Mouse (Mus musculus) heart, postnatal 14 days (tissue): ENCODE measurements at regions not wholly inside any gene's neighbourhood (a gene's known extent, or its start where the extent isn't known, plus 50 kb on each side); places are given as distances from the start of the nearest gene placed in this dataset.

Experiments
- DNase-seq, 2 experiments: peaks; one replicate each; pipeline ENCODE4 v3.0.0; 2021 to 2022
- intact Hi-C: fragments of 180-260 bp; cut with DNase I; formaldehyde crosslinking; loops from one replicate; pipeline ENCODE4 v1.15.1; 2025

DNA sequence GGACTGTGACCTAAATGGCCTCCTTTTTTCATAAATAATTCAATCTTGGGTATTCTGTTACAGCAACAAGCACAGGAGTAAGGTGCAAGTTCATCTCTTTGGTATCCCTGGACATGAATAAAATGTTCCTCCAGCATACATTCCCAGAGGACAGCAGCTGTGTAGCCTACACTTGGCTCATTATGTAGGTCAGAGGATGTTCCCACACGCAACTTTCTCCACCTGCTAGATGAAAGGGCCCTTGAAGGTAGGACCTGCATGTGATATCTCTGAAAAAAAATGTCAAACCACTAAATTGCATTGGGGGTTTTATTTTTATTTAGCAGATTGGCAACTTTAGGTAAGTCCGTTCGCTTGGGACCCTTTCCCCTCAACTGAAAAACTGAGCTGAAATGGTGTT is 218.2 kb upstream of the Elac2 start:
- DNase-seq: no peak
- intact Hi-C loops: no loop called here

DNA sequence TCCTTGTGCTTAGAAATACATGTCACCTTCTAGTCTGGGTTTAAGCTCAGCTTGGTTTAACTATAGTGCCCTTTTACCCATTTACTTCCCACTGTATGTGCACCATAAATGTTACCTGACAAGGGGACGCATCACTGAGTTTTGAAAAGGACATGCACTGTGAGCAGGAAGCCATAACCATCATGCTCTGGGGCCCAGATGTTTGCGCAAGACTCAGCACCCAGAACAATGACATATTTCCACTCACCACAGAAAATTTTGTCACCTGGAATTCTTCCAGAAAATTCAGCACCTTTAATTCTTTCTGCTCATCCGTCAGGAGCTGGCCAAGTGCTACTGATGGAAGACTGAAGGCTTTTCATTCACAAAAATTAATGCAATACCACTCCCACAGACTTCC is 216.1 kb upstream of the Elac2 start:
- no peak for DNase-seq
- intact Hi-C loops: no loop called here

DNA sequence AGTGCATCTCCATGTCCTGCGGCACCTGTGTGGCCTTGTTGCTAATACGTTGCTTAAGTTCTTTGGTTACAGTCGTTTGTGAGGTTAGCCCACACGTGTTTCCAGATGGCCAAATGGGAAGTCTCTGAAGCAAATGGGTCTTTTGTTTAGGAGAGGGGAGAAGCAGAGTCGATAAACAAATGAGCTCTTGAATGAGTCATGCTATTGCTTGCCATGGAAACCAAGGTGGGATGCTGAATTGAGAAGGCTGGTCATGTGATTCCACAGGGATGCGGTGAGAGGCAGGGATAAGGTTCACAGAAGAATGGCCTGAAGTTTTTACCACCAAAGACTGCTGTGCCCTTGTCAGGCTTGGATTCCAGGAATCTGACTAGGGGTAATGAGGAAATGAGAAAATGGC is 214.8 kb upstream of the Elac2 start:
- no peak for DNase-seq
- intact Hi-C loops: no loop called here

DNA sequence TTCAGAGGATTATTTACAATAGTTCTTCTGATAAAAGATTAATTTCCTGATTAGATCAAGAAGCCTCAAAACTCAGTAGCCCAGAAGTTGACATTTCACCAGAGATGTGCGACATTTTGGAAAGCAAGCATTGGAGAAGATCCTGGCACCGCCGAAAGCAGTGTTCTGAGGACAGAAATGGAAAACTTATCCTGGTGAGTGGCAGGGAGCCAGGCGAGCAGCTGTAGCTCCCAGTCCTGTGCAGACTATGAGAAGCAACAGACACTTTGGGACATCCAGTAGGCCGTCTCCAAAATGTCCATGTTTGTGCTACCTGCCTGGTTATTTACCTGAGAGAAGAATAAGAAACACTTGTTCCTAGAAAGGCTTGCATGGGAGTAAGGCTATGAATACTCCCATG is 202.1 kb upstream of the Elac2 start:
- intact Hi-C loops: no loop called here
- DNase-seq: peak; percentile 16 to 18

DNA sequence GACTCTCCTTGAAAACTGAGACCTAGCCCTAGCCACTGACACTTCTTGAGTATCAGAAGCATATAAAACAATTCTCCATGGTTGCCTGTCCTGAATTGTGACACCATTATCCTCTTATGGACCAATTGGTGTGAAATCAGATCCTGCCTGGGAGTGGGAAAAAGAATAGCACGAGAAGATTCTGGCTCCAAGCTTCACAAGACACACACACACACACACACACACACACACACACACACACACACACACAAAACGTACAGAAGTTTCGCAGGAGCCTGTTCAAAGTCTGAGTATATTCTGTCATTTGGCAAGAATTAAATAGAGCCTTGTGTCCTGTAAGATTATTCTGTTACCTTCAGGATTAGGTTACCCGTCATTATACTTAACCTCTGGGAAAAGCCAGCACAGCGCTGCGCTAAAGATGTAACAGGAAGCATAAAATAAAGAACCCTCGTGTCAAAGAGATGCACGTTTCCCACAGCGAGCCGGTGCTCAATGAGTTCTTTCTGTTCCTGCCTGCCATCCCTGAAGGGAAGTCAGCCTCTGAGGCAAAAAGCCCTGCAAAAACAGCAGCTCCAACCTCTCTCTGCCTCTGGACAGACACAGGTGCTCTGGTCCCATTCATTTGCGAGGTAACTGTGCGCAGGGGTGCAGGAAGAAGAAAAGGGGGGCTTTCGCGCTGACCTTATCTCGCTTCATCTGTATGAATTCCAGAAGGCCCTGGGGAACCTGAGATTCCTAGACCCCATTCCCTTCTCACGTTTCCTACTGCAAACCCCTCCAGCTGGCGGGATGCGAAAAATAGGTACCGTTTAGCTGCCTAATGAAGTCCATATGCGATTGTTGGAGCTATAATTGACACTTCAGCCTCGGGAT is 178.4 kb upstream of the Elac2 start:
- intact Hi-C loops: no loop called here
- DNase-seq: no peak

DNA sequence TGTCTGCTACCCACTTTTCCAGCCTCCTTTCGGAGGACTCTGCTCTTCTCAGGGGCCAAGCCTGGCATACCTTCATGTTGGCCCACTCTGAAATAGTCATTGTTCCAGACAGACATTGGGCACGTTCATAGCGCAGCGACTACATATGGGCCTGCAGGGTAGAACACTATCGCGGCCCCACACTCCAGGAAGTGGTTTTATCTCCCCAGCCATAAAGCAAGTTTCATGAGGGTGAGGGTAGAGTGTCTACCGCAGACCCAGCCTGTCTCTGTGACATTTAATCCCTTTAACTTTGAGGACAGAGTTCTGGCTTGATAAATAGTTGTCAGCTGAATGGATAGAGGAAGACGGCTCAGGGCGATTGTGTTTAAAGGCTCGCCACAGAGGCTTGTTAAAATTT is 177.5 kb upstream of the Elac2 start:
- DNase-seq: no peak
- intact Hi-C loops: no loop called here

DNA sequence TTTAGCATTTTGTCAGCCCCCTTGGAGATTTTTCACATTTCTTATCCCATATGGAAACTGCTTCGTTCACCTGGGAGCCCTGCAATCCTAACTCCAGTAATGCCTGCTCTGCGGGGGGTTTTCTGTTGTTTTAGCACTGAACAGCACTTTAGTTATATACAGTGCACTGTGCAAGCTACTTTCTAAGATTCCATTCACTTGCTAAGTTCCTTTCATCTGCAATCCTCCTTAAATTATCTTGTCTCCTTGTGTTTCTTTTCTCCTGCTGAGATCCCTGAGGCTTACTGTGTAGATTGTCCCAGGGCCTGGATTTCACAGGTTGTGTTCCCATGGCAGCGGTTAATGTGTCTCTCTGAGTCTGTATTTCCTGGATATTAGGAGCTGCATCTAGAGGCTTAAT is 173.3 kb upstream of the Elac2 start:
- no peak for DNase-seq
- intact Hi-C loops: no loop called here

DNA sequence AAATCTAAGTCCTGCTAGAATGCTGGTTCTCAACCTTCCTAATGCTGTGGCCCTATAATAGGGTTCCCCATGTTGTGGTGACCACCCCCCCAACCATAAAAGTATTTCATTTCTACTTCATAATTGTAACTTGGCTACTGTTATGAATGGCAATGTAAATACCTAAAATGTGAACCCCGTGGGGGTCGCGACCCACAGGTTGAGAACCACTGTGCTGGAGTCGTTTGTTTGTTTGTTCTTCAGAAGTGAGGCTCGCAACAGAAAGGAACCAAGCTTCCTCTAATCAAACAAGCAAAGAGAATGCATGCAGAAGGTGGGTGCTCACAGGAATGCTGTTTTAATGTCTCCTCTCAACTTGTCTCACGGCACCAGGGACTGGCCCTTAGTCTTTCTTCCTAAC is 166.4 kb upstream of the Elac2 start:
- intact Hi-C loops: no loop called here
- no peak for DNase-seq

DNA sequence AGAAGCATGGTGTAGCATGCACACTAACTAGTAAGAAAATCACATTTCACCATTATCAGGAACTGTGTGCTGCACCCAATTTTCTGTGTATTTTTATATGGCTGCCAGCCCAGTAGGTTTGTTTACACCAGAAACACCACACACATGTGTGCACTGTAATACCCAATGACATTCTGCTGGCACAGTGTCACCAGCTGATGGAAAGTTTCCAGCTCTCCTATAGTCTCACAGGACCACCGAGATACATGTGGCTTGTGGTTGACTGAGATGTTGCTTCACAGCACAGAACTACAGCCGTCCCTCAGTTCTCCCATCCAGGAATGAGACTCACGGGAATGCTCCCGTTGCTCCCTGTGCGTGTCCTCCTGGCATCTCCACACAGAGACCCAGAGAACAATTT is 149.4 kb upstream of the Elac2 start:
- DNase-seq: no peak
- intact Hi-C loops: no loop called here

DNA sequence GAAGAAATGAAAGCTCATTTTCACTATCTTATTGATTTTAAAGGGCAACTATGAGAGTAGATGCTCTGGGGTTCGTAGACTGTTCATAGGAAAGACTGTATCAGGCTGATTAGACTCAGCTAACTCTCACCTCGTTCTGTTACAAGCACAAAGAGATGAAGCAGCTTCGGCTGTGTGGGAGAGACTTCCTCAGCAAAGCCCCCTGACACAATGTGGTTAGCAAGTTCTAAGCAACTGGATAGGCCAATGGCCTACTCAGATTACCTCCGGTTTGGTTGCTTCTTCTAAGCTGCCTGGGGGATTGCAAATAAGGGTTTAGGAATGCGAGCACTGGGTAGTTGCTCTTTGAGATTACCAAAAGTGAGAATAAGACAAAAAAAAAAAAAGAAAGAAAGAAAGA is 146.4 kb upstream of the Elac2 start:
- DNase-seq: no peak
- intact Hi-C loops: no loop called here

DNA sequence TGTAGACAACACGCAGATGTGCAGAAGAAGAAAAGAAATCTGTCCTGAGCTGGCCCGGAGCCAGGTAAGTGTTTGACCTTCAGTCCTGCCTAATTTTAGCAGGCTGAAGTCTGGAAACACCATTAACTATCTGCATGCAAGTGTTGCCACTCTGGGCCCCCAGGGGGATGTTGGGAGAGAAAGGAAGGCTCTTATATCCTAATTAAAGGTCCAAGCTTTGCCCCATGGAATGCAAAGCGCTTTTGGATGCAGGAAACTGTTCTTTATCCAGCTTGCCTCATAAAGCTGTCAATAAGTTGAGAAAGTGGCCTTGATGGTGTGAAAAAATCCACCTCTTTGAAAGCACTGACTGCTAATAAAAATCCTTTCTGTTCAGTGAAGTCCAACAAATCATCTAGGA is 145.1 kb upstream of the Elac2 start:
- DNase-seq: no peak
- intact Hi-C loops: no loop called here

DNA sequence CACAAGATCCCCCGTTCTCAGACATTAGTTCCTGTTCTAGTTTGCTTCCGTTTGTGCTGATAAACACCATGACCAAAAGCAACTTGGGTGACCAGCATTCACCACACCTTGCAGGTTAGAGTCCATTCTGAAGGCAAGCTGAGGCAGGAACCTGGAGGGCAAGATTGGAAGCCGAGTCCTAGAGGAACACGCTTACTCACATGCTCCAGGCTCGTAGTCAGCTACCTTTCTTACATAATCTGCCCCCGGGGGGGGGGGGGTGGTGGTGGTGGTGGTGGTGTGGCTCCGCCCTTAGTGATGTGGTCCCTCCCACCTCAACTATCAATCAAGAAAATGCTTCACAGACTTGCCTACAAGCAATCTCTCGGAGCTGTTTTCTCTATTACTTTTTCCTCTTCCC is 142.1 kb upstream of the Elac2 start:
- intact Hi-C loops: no loop called here
- DNase-seq: no peak

DNA sequence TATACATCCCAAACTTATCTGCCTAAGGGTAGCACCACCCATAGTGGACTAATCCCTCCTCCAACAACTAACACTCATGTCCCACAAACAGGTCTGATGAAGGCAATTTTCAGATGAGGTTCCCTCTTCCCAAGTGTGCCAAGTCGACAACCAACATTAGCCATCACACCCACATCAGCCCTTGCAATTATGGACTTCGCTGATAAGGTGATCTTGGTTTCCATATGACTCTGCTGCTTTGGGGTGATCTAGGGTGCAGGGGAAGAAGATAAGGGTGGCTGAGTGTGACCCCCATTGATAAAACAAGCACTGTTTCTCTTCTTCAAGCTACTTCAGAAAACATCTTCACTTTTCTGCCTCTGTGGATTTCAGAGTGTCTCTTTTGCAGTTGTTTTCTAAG is 137.7 kb upstream of the Elac2 start:
- DNase-seq: no peak
- intact Hi-C loops: no loop called here

DNA sequence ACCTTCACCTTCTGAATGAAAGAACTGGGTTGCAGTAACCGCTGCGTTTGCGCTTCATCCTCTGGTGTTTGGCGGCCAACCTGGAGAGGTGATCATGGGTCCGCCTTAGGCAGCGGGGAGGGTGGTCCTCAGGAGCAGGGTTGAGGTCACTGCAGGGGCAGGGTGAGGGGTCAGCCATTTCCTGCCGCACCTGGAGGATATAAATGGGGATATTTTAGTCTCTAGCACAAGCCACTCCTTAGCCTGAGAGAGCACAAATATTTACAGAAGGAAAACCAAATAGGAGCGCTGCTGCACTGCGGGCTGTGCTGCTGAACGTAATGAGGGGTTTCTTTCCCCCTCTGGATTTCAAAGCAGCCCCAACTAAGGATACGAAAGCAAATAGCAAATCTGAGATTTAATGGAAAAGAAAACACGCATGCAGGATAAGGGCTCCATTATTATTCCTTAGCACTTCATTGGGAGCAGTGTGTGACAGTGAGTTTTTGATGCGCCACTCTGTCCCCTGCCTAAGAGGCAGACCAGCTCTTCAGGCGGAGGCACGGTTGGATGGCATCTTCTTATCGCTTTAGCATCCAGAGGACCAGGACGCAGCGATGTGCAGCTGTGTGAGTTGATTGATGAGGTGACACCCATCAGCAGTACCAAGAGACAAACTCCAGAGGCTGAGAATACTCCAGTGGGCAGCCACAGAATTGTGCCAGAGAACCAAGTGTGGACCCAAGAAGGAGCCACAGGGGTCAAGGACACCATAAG is 135.9 kb upstream of the Elac2 start:
- intact Hi-C loops: no loop called here

DNA sequence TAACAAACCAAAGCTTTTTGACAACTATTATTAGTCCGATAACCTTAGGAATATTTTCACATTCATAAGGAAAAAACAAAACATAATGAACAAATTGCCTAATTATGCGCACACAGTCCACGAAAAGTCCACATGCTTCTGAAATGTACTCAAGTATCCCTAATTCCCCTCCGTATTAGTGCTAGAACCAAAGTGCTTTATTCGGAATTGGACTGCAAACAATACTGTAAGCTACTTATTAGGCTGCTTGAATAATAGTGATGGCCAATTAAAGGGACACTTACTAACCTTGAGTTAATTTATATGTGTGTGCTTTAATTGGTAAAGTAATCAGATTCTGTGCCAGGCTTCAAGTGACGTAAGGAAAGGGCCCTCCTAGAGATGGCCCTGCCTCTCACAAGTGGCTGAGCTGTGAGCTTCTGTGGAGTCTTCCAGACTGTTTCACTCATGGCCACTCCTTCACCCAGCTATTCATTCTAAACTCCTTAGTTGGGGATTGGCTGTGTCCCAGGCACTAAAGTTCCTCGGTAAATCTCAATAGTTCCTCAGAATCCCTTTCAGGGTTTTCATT is 132.2 kb upstream of the Elac2 start:
- DNase-seq: no peak
- intact Hi-C loops: no loop called here

More for the DNA sequence above, 135.9 kb upstream of the Elac2 start:
- DNase-seq: no peak

DNA sequence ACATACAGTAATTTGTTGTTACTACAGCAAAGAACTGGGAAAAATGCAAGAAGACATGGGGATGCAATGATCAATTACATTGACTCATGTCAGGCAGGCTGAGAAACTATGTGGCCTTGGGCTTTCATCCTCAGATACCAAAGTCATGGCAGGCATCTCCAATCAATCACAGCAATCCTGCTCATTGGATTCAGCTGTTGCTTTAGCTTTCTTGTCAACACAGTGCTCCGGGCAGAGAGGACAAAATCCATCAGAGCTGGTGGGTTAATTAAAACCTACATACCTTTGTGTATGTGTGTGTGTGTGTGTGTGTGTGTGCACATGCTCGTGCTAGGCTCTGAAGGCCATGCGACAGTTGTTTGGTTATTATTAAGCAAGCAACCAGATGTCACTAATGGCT is 119.2 kb upstream of the Elac2 start:
- no peak for DNase-seq
- intact Hi-C loops: no loop called here

DNA sequence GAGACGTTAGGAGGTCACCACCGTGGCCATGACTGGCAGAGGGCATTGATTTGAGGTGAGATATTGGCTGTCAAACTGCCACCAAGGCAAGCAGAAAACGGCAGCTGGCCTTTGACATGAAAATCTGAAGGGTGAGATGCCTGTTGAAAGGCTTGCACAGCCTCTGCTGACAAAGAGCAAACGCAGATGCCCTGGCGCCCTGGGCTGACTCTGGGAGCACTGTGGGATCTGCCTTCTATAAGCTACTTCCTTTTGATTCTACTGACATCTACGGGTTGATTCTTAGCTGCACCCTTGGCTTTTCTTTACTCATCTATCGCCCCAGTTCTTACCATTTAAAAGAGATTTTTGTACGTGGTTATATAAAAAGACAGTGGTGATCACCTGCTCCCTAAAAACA is 98.2 kb upstream of the Elac2 start:
- no peak for DNase-seq
- intact Hi-C loops: no loop called here

DNA sequence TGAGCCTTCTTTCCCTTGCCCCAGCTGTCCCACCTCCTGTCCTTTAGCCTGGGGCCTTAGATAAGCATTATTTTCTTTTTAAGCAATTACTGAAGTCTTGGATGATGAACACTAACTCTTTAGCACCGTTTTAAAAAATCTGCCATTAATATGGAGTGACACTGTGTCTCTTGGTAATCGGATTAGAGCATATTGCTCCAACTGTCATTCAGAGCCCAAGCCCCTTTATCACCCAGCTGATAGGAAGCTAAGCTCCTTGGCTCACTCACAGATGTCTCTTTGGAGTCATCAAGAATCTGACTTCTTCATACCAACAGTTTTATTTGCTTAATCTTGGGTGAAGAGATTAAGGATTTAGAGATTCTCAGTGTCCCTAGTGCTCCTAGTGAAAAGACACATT is 94.3 kb upstream of the Elac2 start:
- intact Hi-C loops: no loop called here
- DNase-seq: no peak

DNA sequence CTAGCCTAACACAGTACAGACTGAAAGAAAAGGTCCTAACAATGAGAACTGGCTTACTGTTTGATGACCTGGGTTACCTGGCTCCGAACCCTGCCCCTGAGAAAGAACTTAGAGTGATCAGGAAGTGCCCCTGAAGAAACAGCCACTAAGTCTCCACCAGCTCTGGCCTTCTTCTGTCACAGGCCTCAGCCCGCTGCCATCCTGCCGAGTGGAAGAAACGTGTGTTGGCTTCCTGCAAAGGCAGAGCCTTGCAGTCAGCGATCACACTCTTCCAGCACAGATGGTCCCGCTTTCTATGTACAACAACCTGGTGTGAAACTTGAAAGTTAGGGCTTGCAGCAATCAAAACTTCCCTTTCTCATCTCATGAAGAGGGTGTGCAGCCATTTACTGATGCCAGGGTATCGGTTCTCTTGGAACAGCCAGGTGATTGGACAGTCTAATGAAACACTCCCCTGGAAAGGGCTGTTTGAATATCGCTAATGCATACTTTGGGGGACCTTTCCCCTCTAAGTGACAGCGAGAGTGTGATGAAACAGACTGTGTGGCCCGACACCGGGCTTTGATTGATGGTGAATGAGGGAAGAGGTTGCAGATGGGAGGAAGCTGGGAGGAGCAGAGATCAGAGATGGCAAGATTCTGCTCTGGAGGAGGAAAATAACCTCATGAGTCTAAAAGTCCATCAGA is 89.4 kb upstream of the Elac2 start:
- DNase-seq: no peak
- intact Hi-C loops: no loop called here

DNA sequence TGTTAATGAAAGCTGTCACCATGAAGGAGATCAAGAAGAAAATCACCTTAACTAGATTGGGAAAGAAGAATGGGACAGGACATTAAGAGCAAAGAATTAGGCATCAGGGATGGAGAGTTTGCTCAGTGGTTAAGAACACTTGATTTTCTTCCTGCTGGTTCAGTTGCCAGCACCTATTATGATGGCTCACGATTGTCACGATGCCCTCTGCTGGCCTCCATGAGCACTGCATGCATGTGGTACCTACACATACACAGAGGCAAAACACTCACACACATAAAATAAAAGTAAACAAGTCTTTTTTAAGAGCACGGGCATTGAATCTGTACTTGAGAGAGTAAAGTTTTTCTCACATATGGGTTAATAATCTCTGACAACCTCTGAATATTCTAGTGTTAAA is 88.1 kb upstream of the Elac2 start:
- intact Hi-C loops: no loop called here
- peak; percentile 6 to 20 for DNase-seq

DNA sequence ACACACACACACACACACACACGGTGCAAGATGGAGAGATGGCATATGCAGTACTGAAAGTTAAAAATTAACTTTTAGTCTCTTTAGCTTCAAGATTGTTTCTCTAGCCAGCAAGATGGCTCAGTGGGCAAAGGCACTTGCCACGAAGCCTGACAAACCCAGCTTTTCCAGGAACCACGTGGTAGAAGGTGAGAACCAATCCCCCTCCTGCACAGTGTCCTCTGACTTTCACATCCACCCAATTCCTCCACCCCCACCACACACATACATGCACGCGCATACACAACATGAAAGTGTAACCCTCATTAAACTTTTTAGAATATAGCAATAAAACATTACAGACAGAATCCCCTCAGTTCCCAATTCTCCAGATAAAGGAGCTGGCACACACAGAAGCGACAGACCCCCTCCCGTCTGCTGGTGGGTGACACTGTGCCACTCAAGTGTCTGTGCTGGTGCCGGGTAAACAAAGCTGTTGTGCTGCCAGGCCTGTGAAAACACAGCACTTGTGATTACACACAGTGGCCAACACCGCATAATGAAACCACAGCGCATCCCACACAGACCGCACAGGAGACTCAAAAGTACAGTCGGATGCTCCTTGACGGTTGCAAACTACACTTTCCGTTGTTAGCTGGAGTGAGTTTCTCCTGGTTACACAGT is 82.9 kb upstream of the Elac2 start:
- DNase-seq: no peak
- intact Hi-C loops: loop anchor here (5.0 kb wide), 2 partner anchors 974 to 1494 kb away; partner anchors contain the start of gene Hs3st3b1
